Mouse (Mus musculus): ENCODE measurements at regions not wholly inside any gene's neighbourhood (a gene's known extent, or its start where the extent isn't known, plus 50 kb on each side); places are given as distances from the start of the nearest gene placed in this dataset.
A peak's percentile ranks its signal among the peaks of the same experiment; 100 is the strongest.

- no peak overlapping the region for H3K4me3 ChIP-seq (ENCODE audit: low read length)
- 48% methylated on average over 6 of the region's 6 CpGs for WGBS
- H3K4me1 ChIP-seq (ENCODE audit: control insufficient read depth, insufficient read depth, low read depth, low read length), result peaks cover 9% of the 10 kb centered on the region
- H3K27ac ChIP-seq (ENCODE audit: low read depth, low read length), result no peak overlapping the region
- no peaks in the 10 kb centered on the region for H3K36me3 ChIP-seq (ENCODE audit: control insufficient read depth, insufficient read depth, low read length)
- H3K9me3 ChIP-seq (ENCODE audit: control insufficient read depth, low read length), result no peaks in the 10 kb centered on the region
- no peak overlapping the region for H3K4me2 ChIP-seq (ENCODE audit: low read length)
- H3K27me3 ChIP-seq (replicated peaks; ENCODE audit: control insufficient read depth, insufficient read depth, low read length), result no peaks in the 10 kb centered on the region
- no peak; the same call in 1 of the 2 replicates for ATAC-seq
- no peak overlapping the region for H3K9ac ChIP-seq (ENCODE audit: low read depth, low read length)
Measured at GRCm38 (mm10) chr1:119194533-119194932, 141.1 kb upstream of the Gli2 start.

GRCm38 (mm10) chr1:119191177-119191576, 137.8 kb upstream of the Gli2 start:
- no peaks in the 10 kb centered on the region for H3K27me3 ChIP-seq (replicated peaks; ENCODE audit: control insufficient read depth, insufficient read depth, low read length)
- peaks cover 8% of the 10 kb centered on the region for H3K4me1 ChIP-seq (ENCODE audit: control insufficient read depth, insufficient read depth, low read depth, low read length)
- H3K36me3 ChIP-seq (ENCODE audit: control insufficient read depth, insufficient read depth, low read length), result no peaks in the 10 kb centered on the region
- no peak overlapping the region for H3K4me2 ChIP-seq (ENCODE audit: low read length)
- no peak for ATAC-seq
- 90% methylated on average over 2 of the region's 2 CpGs for WGBS
- H3K9ac ChIP-seq (ENCODE audit: low read depth, low read length), result no peak overlapping the region
- no peaks in the 10 kb centered on the region for H3K9me3 ChIP-seq (ENCODE audit: control insufficient read depth, low read length)
- no peak overlapping the region for H3K4me3 ChIP-seq (ENCODE audit: low read length)
- no peak overlapping the region for H3K27ac ChIP-seq (ENCODE audit: low read depth, low read length)

GRCm38 (mm10) chr1:119189461-119190066, 136.1 kb upstream of the Gli2 start:
- Histone ChIP-seq H3K4me2 (ENCODE audit: low read length) (peak overlapping the region; percentile 61), H3K27me3 (replicated peaks; ENCODE audit: control insufficient read depth, insufficient read depth, low read length) (no peaks in the 10 kb centered on the region), H3K36me3 (ENCODE audit: control insufficient read depth, insufficient read depth, low read length) (no peaks in the 10 kb centered on the region), H3K27ac (ENCODE audit: low read depth, low read length) (no peak overlapping the region), H3K9ac (ENCODE audit: low read depth, low read length) (peak overlapping the region; percentile 57), H3K9me3 (ENCODE audit: control insufficient read depth, low read length) (no peaks in the 10 kb centered on the region), H3K4me3 (ENCODE audit: low read length) (peak overlapping the region; percentile 35), H3K4me1 (ENCODE audit: control insufficient read depth, insufficient read depth, low read depth, low read length) (peaks cover 8% of the 10 kb centered on the region)
- peak; percentile 79 for ATAC-seq
- WGBS, result 2% methylated on average over 23 of the region's 23 CpGs

- H3K36me3 ChIP-seq (ENCODE audit: control insufficient read depth, insufficient read depth, low read length), result no peaks in the 10 kb centered on the region
- 95% methylated on average over 2 of the region's 2 CpGs for WGBS
- no peaks in the 10 kb centered on the region for H3K9me3 ChIP-seq (ENCODE audit: control insufficient read depth, low read length)
Measured at GRCm38 (mm10) chr1:119187301-119187700, 133.9 kb upstream of the Gli2 start.

GRCm38 (mm10) chr1:119186856-119187255, 133.4 kb upstream of the Gli2 start:
- no peak overlapping the region for H3K27ac ChIP-seq (ENCODE audit: low read depth, low read length)
- WGBS, result 86% methylated on average over 4 of the region's 4 CpGs
- H3K4me2 ChIP-seq (ENCODE audit: low read length), result no peak overlapping the region
- no peaks in the 10 kb centered on the region for H3K36me3 ChIP-seq (ENCODE audit: control insufficient read depth, insufficient read depth, low read length)
- H3K9me3 ChIP-seq (ENCODE audit: control insufficient read depth, low read length), result no peaks in the 10 kb centered on the region
- no peak overlapping the region for H3K4me3 ChIP-seq (ENCODE audit: low read length)
- peaks cover 8% of the 10 kb centered on the region for H3K4me1 ChIP-seq (ENCODE audit: control insufficient read depth, insufficient read depth, low read depth, low read length)
- H3K27me3 ChIP-seq (replicated peaks; ENCODE audit: control insufficient read depth, insufficient read depth, low read length), result no peaks in the 10 kb centered on the region
- no peak for ATAC-seq
- H3K9ac ChIP-seq (ENCODE audit: low read depth, low read length), result no peak overlapping the region

More at GRCm38 (mm10) chr1:119187301-119187700, 133.9 kb upstream of the Gli2 start:
- Histone ChIP-seq H3K9ac (ENCODE audit: low read depth, low read length) (no peak overlapping the region), H3K27ac (ENCODE audit: low read depth, low read length) (no peak overlapping the region), H3K4me2 (ENCODE audit: low read length) (no peak overlapping the region), H3K4me3 (ENCODE audit: low read length) (no peak overlapping the region), H3K4me1 (ENCODE audit: control insufficient read depth, insufficient read depth, low read depth, low read length) (peaks cover 8% of the 10 kb centered on the region), H3K27me3 (replicated peaks; ENCODE audit: control insufficient read depth, insufficient read depth, low read length) (no peaks in the 10 kb centered on the region)
- no peak for ATAC-seq

GRCm38 (mm10) chr1:119183558-119184270, 130.3 kb upstream of the Gli2 start:
- no peaks in the 10 kb centered on the region for H3K9me3 ChIP-seq (ENCODE audit: control insufficient read depth, low read length)
- H3K27ac ChIP-seq (ENCODE audit: low read depth, low read length), result no peak overlapping the region
- H3K9ac ChIP-seq (ENCODE audit: low read depth, low read length), result no peak overlapping the region
- no peak overlapping the region for H3K4me3 ChIP-seq (ENCODE audit: low read length)
- no peak for ATAC-seq
- WGBS, result 79% methylated on average over 17 of the region's 17 CpGs
- H3K4me2 ChIP-seq (ENCODE audit: low read length), result no peak overlapping the region
- no peaks in the 10 kb centered on the region for H3K4me1 ChIP-seq (ENCODE audit: control insufficient read depth, insufficient read depth, low read depth, low read length)
- H3K36me3 ChIP-seq (ENCODE audit: control insufficient read depth, insufficient read depth, low read length), result no peaks in the 10 kb centered on the region
- H3K27me3 ChIP-seq (replicated peaks; ENCODE audit: control insufficient read depth, insufficient read depth, low read length), result no peaks in the 10 kb centered on the region

GRCm38 (mm10) chr1:119173030-119173756, 119.8 kb upstream of the Gli2 start:
- Histone ChIP-seq H3K27ac (ENCODE audit: low read depth, low read length) (no peak overlapping the region), H3K36me3 (ENCODE audit: control insufficient read depth, insufficient read depth, low read length) (no peaks in the 10 kb centered on the region), H3K4me3 (ENCODE audit: low read length) (no peak overlapping the region)

GRCm38 (mm10) chr1:119167443-119167842, 114.0 kb upstream of the Gli2 start:
- no peak overlapping the region for H3K9ac ChIP-seq (ENCODE audit: low read depth, low read length)
- H3K27me3 ChIP-seq (replicated peaks; ENCODE audit: control insufficient read depth, insufficient read depth, low read length), result no peaks in the 10 kb centered on the region
- no peak overlapping the region for H3K4me3 ChIP-seq (ENCODE audit: low read length)
- H3K4me1 ChIP-seq (ENCODE audit: control insufficient read depth, insufficient read depth, low read depth, low read length), result no peaks in the 10 kb centered on the region
- no peak for ATAC-seq
- 78% methylated on average over 5 of the region's 5 CpGs for WGBS
- no peaks in the 10 kb centered on the region for H3K9me3 ChIP-seq (ENCODE audit: control insufficient read depth, low read length)
- no peak overlapping the region for H3K27ac ChIP-seq (ENCODE audit: low read depth, low read length)
- H3K36me3 ChIP-seq (ENCODE audit: control insufficient read depth, insufficient read depth, low read length), result no peaks in the 10 kb centered on the region
- H3K4me2 ChIP-seq (ENCODE audit: low read length), result no peak overlapping the region

More at GRCm38 (mm10) chr1:119173030-119173756, 119.8 kb upstream of the Gli2 start:
- H3K9ac ChIP-seq (ENCODE audit: low read depth, low read length), result no peak overlapping the region
- no peaks in the 10 kb centered on the region for H3K27me3 ChIP-seq (replicated peaks; ENCODE audit: control insufficient read depth, insufficient read depth, low read length)
- no peak for ATAC-seq
- H3K9me3 ChIP-seq (ENCODE audit: control insufficient read depth, low read length), result no peaks in the 10 kb centered on the region
- 84% methylated on average over 5 of the region's 5 CpGs for WGBS
- no peak overlapping the region for H3K4me2 ChIP-seq (ENCODE audit: low read length)
- no peaks in the 10 kb centered on the region for H3K4me1 ChIP-seq (ENCODE audit: control insufficient read depth, insufficient read depth, low read depth, low read length)

GRCm38 (mm10) chr1:119166286-119166685, 112.9 kb upstream of the Gli2 start:
- no peak for ATAC-seq
- H3K4me3 ChIP-seq (ENCODE audit: low read length), result no peak overlapping the region
- H3K4me1 ChIP-seq (ENCODE audit: control insufficient read depth, insufficient read depth, low read depth, low read length), result no peaks in the 10 kb centered on the region
- H3K9ac ChIP-seq (ENCODE audit: low read depth, low read length), result no peak overlapping the region
- no peaks in the 10 kb centered on the region for H3K27me3 ChIP-seq (replicated peaks; ENCODE audit: control insufficient read depth, insufficient read depth, low read length)
- H3K27ac ChIP-seq (ENCODE audit: low read depth, low read length), result no peak overlapping the region
- no peaks in the 10 kb centered on the region for H3K9me3 ChIP-seq (ENCODE audit: control insufficient read depth, low read length)
- 78% methylated on average over 7 of the region's 7 CpGs for WGBS
- H3K36me3 ChIP-seq (ENCODE audit: control insufficient read depth, insufficient read depth, low read length), result no peaks in the 10 kb centered on the region
- no peak overlapping the region for H3K4me2 ChIP-seq (ENCODE audit: low read length)

Measured in hindbrain, embryonic 16.5 days (tissue).